11 mouse cellular contexts compared by ENCODE assay signal in genomic region chr9:20636790-20637189, GRCm38 (mm10).
"Had no signal": no experiment of that assay in that cellular context is flagged by ENCODE, and none has a peak within 500 bp of the region (broad histone marks: within the 10 kb centered on the region; RNA-seq: fewer than 3 reads in every experiment).

No protein-coding gene starts in this region.

- H3K4me3 ChIP-seq: limb, embryonic 12.5 days; neural tube, embryonic 13.5 days had no signal

- H3K9ac ChIP-seq: limb, embryonic 12.5 days; liver, embryonic 14.5 days; neural tube, embryonic 13.5 days had no signal

- DNase-seq: kidney, adult 2 months; kidney, postnatal 25 days; layer of hippocampus, adult 9-11 months; lung, adult 2 months; midbrain, embryonic 14.5 days; retina, postnatal 1 day; right cerebral cortex, postnatal 4 days had no signal

- H3K4me2 ChIP-seq: limb, embryonic 12.5 days; neural tube, embryonic 13.5 days had no signal

- ATAC-seq: lung, postnatal 0 days had no signal

- H3K27ac ChIP-seq: limb, embryonic 12.5 days; liver, embryonic 14.5 days; neural tube, embryonic 13.5 days had no signal

- H3K9me3 ChIP-seq: limb, embryonic 12.5 days; neural tube, embryonic 13.5 days had no signal

- H3K27me3 ChIP-seq: limb, embryonic 12.5 days; neural tube, embryonic 13.5 days had no signal
